Mouse (Mus musculus): ENCODE results near the gene Lingo1.

GRCm38 (mm10) chr9:56652551-56652950, 143.7 kb downstream of the Lingo1 start:
- TF ChIP-seq POLR2A (IDR thresholded peaks at IDR 0.05; ENCODE audit: extremely low read depth, insufficient read depth, low read length) (no peak), CTCF (IDR thresholded peaks at IDR 0.05; ENCODE audit: low read depth, low read length) (no peak)

All from liver, adult 2 months (tissue).